ENCODE assay signal across 9 mouse cellular contexts in genomic region chr4:67477264-67477845, GRCm38 (mm10).
A peak's percentile ranks its signal among the peaks of the same experiment; 100 is the strongest.
DNase-seq lines count a peak whose midpoint lies in the region; ATAC-seq and TF ChIP-seq lines count a peak whose summit lies in the region.
"Had no signal": no experiment of that assay in that cellular context is flagged by ENCODE, and none has a peak within 500 bp of the region (broad histone marks: within the 10 kb centered on the region; RNA-seq: fewer than 3 reads in every experiment).

No protein-coding gene starts in this region.

- H3K27me3 ChIP-seq in liver, embryonic 11.5 days (replicated peaks; ENCODE audit: control insufficient read depth, insufficient read depth, low read length): no peaks in the 10 kb centered on the region
- H3K27me3 ChIP-seq in cerebellum, adult 2 months (ENCODE audit: control insufficient read depth, insufficient read depth, low read length): no peaks in the 10 kb centered on the region
- H3K27me3 ChIP-seq: liver, embryonic 15.5 days had no signal

- no peak overlapping the region for H3K4me3 ChIP-seq in liver, embryonic 11.5 days (ENCODE audit: low read depth, low read length)
- H3K4me3 ChIP-seq in cerebellum, adult 2 months (replicated peaks; ENCODE audit: insufficient read depth, low read depth, low read length): no peak overlapping the region
- H3K4me3 ChIP-seq: liver, embryonic 15.5 days had no signal

- no peak overlapping the region for H3K9ac ChIP-seq in liver, embryonic 11.5 days (ENCODE audit: low read depth, low read length)
- H3K9ac ChIP-seq: liver, embryonic 15.5 days had no signal

- no peak for TF ChIP-seq POLR2A in cerebellum, adult 2 months (IDR thresholded peaks at IDR 0.05; ENCODE audit: borderline replicate concordance, insufficient read depth, low read length)

- DNase-seq in liver: peak; percentile 3
- DNase-seq in liver, embryonic 11.5 days (ENCODE audit: low spot score): no peak
- DNase-seq in cerebellum, adult 2 months: peak; percentile 74 to 79
- DNase-seq in forelimb bud, embryonic 11.5 days (ENCODE audit: low read depth, low spot score): peak; percentile 60
- DNase-seq in layer of hippocampus, adult 18-20 months (ENCODE audit: low spot score in 2 of 2): peak; percentile 15 to 68
- DNase-seq in lung, postnatal 10 days: peak; percentile 5
- peak; percentile 14 for DNase-seq in right cerebral cortex, postnatal 25 days

- no peak for ATAC-seq in liver, embryonic 11.5 days (replicated peaks; ENCODE audit: low FRiP score)
- no peak for ATAC-seq in activated CD4-positive, CD25-positive, alpha-beta regulatory T cell, adult 4 months

- no peaks in the 10 kb centered on the region for H3K4me1 ChIP-seq in liver, embryonic 11.5 days (replicated peaks; ENCODE audit: control insufficient read depth, insufficient read depth, low read length)
- H3K4me1 ChIP-seq in cerebellum, adult 2 months (ENCODE audit: control insufficient read depth, insufficient read depth, low read length): peaks cover 5% of the 10 kb centered on the region; the same call in 1 of the 2 replicates
- H3K4me1 ChIP-seq: liver, embryonic 15.5 days had no signal

- no peak overlapping the region for H3K4me2 ChIP-seq in liver, embryonic 11.5 days
- H3K4me2 ChIP-seq: liver, embryonic 15.5 days had no signal

- H3K9me3 ChIP-seq in liver, embryonic 11.5 days (ENCODE audit: control insufficient read depth, low read length): no peaks in the 10 kb centered on the region
- H3K9me3 ChIP-seq: liver, embryonic 15.5 days had no signal

- 13% methylated on average over 6 of the region's 6 CpGs for WGBS in liver, embryonic 11.5 days
- 3% methylated on average over 6 of the region's 6 CpGs for WGBS in cerebellum, adult 2 months

- no peaks in the 10 kb centered on the region for H3K36me3 ChIP-seq in liver, embryonic 11.5 days (ENCODE audit: control insufficient read depth, insufficient read depth, low read length)
- H3K36me3 ChIP-seq: liver, embryonic 15.5 days had no signal

- TF ChIP-seq CTCF in cerebellum, adult 2 months (IDR thresholded peaks at IDR 0.05; ENCODE audit: borderline replicate concordance, insufficient read depth, low read depth, low read length): peak; percentile 85

- H3K27ac ChIP-seq in liver, embryonic 11.5 days (ENCODE audit: low read depth, low read length): no peak overlapping the region
- no peak overlapping the region for H3K27ac ChIP-seq in cerebellum, adult 2 months (ENCODE audit: insufficient read depth, low read length)
- H3K27ac ChIP-seq: liver, embryonic 15.5 days had no signal
